Mouse (Mus musculus) ES-E14 (cell line): ENCODE measurements around the gene Cntnap4. TPM values are rescaled to one million over a fixed set of nuclear protein-coding genes. Genes with fewer than 3 reads are reported as not detected.

Experiments
- DNase-seq: peaks from one replicate; pipeline ENCODE4 v3.0.0-alpha.2; 2013; ENCODE audit warnings: low read depth, low spot score
- H3K27ac ChIP-seq: 2 replicates; pipeline ENCODE4 v1.5.1; 2012; ENCODE audit warnings: low read depth, mild to moderate bottlenecking, low read length, moderate library complexity, mixed read lengths; ENCODE audit not compliant: poor library complexity, insufficient read depth, severe bottlenecking
- H3K36me3 ChIP-seq: 2 replicates; pipeline ENCODE4 v1.6.1; 2012; ENCODE audit warnings: mild to moderate bottlenecking, low read length, moderate library complexity, mixed read lengths; ENCODE audit not compliant: control insufficient read depth, poor library complexity, insufficient read depth, severe bottlenecking
- H3K4me1 ChIP-seq, 2 experiments: fragments of 150-350 bp in 1 of 2; sonication (generic) in 1 of 2; 2 replicates each; pipeline ENCODE4 v1.6.1; 2012; ENCODE audit warnings: low read length in 2 of 2, mild to moderate bottlenecking in 1 of 2, mixed read lengths in 1 of 2; ENCODE audit not compliant: control insufficient read depth in 2 of 2, insufficient read depth in 2 of 2, poor library complexity in 1 of 2
- H3K4me3 ChIP-seq, 2 experiments: fragments of 150-350 bp in 1 of 2; sonication (generic) in 1 of 2; 2 replicates each; pipeline ENCODE4 v1.5.1; 2012; ENCODE audit warnings: low read length in 2 of 2, low read depth in 1 of 2, mild to moderate bottlenecking in 1 of 2, mixed read lengths in 1 of 2; ENCODE audit not compliant: insufficient read depth in 1 of 2, poor library complexity in 1 of 2, severe bottlenecking in 1 of 2
- H3K9ac ChIP-seq: 2 replicates; pipeline ENCODE4 v1.6.1; 2012; ENCODE audit warnings: low read depth, mild to moderate bottlenecking, low read length, mixed read lengths; ENCODE audit not compliant: poor library complexity, insufficient read depth, severe bottlenecking
- H3K9me3 ChIP-seq: fragments of 150-350 bp; sonication (generic); 2 replicates; pipeline ENCODE4 v1.6.1; 2012; ENCODE audit warnings: low read depth, mild to moderate bottlenecking, low read length; ENCODE audit not compliant: control insufficient read depth, insufficient read depth
- CHD2 ChIP-seq: IDR thresholded peaks from 2 replicates; pipeline ENCODE4 v1.6.1; 2014; ENCODE audit warnings: mild to moderate bottlenecking, low read depth, low read length, inconsistent platforms
- HCFC1 ChIP-seq: IDR thresholded peaks from 2 replicates; pipeline ENCODE4 v1.6.1; 2012; ENCODE audit warnings: low read length, inconsistent platforms, borderline replicate concordance; ENCODE audit not compliant: insufficient read depth
- MAFK ChIP-seq: IDR thresholded peaks from 2 replicates; pipeline ENCODE4 v1.6.1; 2014; ENCODE audit warnings: mild to moderate bottlenecking, low read depth, low read length, inconsistent platforms; ENCODE audit not compliant: insufficient read depth
- ZC3H11A ChIP-seq: IDR thresholded peaks from 2 replicates; pipeline ENCODE4 v1.6.1; 2012; ENCODE audit warnings: low read depth, mild to moderate bottlenecking, inconsistent platforms, low read length, borderline replicate concordance
- ZNF384 ChIP-seq: IDR thresholded peaks from 2 replicates; pipeline ENCODE4 v1.6.1; 2012; ENCODE audit warnings: low read depth, low read length, inconsistent platforms
- in situ Hi-C, 2 experiments: fragments of 600-800 bp; cut with MboI; formaldehyde crosslinking; loops; one replicate each; pipeline ENCODE4 v1.15.1; 2025; ENCODE audit warnings: low sequenced_read_pairs in 2 of 2, inconsistent platforms in 1 of 2; ENCODE audit not compliant: unreplicated experiment in 2 of 2
- total RNA-seq: library from RNA; depleted of rRNA; stranded (reverse); fragments of 300-350 nt; gene quantifications from 2 replicates; pipeline ENCODE4 v1.2.3, GENCODE M21; 2012

The Cntnap4 gene
- total RNA-seq, 1 experiment = 0.18 TPM

GRCm38 (mm10) chr8:112730583-112731432, 161.0 kb downstream of the Cntnap4 start:
- H3K27ac ChIP-seq = no peak overlapping the region
- H3K4me1 ChIP-seq = peaks cover 0 to 2% of the 10 kb centered on the region in 2 experiments; a peak in 1 of 4 replicates
- H3K9ac ChIP-seq = no peak overlapping the region
- no peak overlapping the region for H3K4me3 ChIP-seq
- in situ Hi-C loops = no loop called here
- DNase-seq = no peak
- H3K36me3 ChIP-seq = no peaks in the 10 kb centered on the region
- no peaks in the 10 kb centered on the region for H3K9me3 ChIP-seq
- TF ChIP-seq CHD2 = no peak
- no peak for TF ChIP-seq ZC3H11A
- TF ChIP-seq HCFC1 = no peak
- no peak for TF ChIP-seq ZNF384
- no peak for TF ChIP-seq MAFK

DNA sequence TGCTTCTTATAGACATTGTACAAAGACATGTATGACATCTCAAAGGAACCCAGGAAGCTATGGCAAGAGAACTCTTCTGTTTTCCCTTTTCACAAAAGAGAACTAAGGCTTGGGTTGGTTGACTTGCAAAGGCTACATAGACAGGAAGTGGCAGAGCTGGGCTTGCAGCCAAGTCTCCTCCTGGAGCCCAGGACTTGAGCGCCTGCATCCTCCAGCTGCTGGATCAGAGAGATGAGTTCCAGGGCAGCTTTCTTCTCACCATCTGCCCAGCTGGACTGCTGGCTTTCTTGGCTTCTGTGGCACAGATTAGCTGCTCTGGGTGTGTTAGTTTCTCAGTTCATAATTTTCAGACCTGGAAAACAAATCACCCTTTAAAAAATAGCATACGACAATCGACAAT, 165.7 kb downstream of the Cntnap4 start:
- Histone ChIP-seq H3K9ac (no peak overlapping the region), H3K4me1 (peaks cover 0 to 2% of the 10 kb centered on the region in 2 experiments; a peak in 1 of 4 replicates), H3K4me3 (no peak overlapping the region), H3K9me3 (no peaks in the 10 kb centered on the region), H3K36me3 (no peaks in the 10 kb centered on the region), H3K27ac (no peak overlapping the region)
- in situ Hi-C loops = no loop called here
- DNase-seq = no peak
- TF ChIP-seq MAFK (no peak), ZNF384 (no peak), CHD2 (no peak), HCFC1 (no peak), ZC3H11A (no peak)

GRCm38 (mm10) chr8:112743331-112743730, 173.5 kb downstream of the Cntnap4 start:
- no peaks in the 10 kb centered on the region for H3K9me3 ChIP-seq
- H3K36me3 ChIP-seq = no peaks in the 10 kb centered on the region
- H3K27ac ChIP-seq = no peak overlapping the region
- no peak overlapping the region for H3K4me3 ChIP-seq
- no peaks in the 10 kb centered on the region for H3K4me1 ChIP-seq
- no peak overlapping the region for H3K9ac ChIP-seq
- no peak for TF ChIP-seq HCFC1
- no peak for TF ChIP-seq CHD2
- no peak for TF ChIP-seq ZNF384
- TF ChIP-seq MAFK = no peak
- no peak for TF ChIP-seq ZC3H11A
- no peak for DNase-seq
- in situ Hi-C loops = no loop called here

- TF ChIP-seq ZC3H11A = no peak
- no peak for TF ChIP-seq HCFC1
- no peak for TF ChIP-seq CHD2
- no peak for TF ChIP-seq ZNF384
- TF ChIP-seq MAFK = no peak
- no peak overlapping the region for H3K27ac ChIP-seq
- DNase-seq = no peak
- in situ Hi-C loops = no loop called here
- H3K9ac ChIP-seq = no peak overlapping the region
- H3K9me3 ChIP-seq = no peaks in the 10 kb centered on the region
- no peaks in the 10 kb centered on the region for H3K36me3 ChIP-seq
- H3K4me3 ChIP-seq = no peak overlapping the region
- no peaks in the 10 kb centered on the region for H3K4me1 ChIP-seq
These were observed 177.5 kb downstream of the Cntnap4 start for GRCm38 (mm10) chr8:112747296-112747695.

DNA sequence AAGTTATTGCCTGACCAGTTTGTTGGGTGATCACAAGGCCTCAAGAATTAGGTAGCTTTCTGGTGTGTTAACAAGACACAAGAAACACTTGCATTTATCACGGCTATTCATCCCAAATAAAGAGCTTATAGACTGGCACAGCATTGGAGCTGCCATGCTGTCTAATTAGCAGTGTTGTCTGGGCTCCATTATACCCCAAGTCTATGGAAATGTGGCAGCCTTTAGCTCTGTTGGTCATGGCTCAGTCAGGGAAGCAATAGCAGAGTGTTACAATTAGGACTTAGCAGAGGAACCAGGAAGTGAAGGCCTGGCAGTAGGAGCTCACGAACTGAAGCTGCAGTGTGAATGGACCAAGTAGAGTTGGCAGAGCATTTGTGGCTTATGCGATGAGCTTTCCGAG, 185.3 kb downstream of the Cntnap4 start:
- Histone ChIP-seq H3K36me3 (no peaks in the 10 kb centered on the region), H3K4me3 (no peak overlapping the region), H3K4me1 (no peaks in the 10 kb centered on the region), H3K9me3 (no peaks in the 10 kb centered on the region), H3K9ac (no peak overlapping the region), H3K27ac (no peak overlapping the region)
- no peak for DNase-seq
- TF ChIP-seq MAFK (no peak), CHD2 (no peak), HCFC1 (no peak), ZC3H11A (no peak), ZNF384 (no peak)
- in situ Hi-C loops = no loop called here
